Mouse (Mus musculus) liver, embryonic 14.5 days (tissue): Measurements from ENCODE around the gene Mansc4.

ENCODE experiments used
- CTCF ChIP-seq: IDR thresholded peaks from 2 replicates; pipeline ENCODE4 v1.5.1; 2016; ENCODE audit warnings: antibody characterized with exemption, low read depth, control low read depth
- EP300 ChIP-seq: IDR thresholded peaks from 2 replicates; pipeline ENCODE4 v1.6.1; 2016; ENCODE audit warnings: antibody characterized with exemption, low read depth

DNA sequence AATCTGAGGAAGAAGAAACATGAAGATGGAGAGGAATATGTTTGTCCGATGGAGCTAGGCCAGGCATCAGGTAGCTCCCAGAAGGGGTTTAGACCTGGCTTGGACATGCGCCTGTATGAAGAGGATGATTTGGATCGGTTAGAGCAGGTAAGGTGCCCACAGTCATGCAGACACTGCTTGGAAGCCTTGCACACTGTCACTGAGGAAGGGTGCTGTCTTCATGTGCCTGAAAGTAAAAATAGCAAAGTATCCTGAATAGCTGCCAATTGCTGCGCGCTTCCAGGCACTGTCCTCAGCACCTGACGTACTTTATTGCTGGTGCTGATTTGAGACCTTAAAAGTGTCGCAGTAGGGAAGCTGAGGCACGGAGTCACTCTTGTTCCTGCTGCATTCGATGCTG lies 57.2 kb downstream of the Mansc4 start:
- TF ChIP-seq CTCF (no peak), EP300 (no peak)
